Mouse (Mus musculus): ENCODE data around the gene Ptgdr2. TPM values are rescaled to one million over a fixed set of nuclear protein-coding genes. Genes with fewer than 3 reads are reported as not detected.

Ptgdr2 gene
- polyA plus RNA-seq, 1 experiment from 2014 or later, result 0.08 TPM

DNA sequence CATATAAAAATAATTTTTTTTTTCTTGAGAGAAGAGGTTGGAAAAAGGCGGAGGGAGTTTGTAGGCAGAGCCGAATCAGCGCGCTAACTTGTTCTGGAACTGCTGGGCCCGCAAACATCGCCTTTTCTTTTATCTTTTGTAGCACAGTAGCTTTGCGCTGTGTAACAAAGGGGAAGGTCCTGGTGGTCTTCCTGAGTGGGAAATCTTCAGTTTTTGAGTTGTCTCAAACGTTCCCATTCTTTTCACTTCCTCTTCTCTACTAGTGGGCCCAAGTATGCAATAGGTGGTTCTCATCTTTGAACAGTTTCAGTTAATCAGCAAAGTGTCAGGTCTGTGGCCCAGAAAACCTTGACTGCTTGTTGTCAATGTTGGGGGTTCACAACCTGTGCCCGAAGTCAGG is 12.6 kb downstream of the Ptgdr2 start:
- Histone ChIP-seq H3K4me2 (replicated peaks) (peak overlapping the region; percentile 51), H3K9me3 (replicated peaks) (no peaks in the 10 kb centered on the region), H3K27me3 (no peaks in the 10 kb centered on the region), H3K4me3 (replicated peaks) (peak overlapping the region; percentile 60), H3K4me1 (peaks cover 41% of the 10 kb centered on the region), H3K9ac (no peak overlapping the region), H3K36me3 (peaks cover 19% of the 10 kb centered on the region), H3K27ac (replicated peaks) (peak overlapping the region; percentile 77)
- no peak for ATAC-seq (ENCODE audit: insufficient number of reproducible peaks, low FRiP score, low TSS enrichment, low read depth)
- WGBS, result 35% methylated on average over 9 of the region's 9 CpGs

DNA sequence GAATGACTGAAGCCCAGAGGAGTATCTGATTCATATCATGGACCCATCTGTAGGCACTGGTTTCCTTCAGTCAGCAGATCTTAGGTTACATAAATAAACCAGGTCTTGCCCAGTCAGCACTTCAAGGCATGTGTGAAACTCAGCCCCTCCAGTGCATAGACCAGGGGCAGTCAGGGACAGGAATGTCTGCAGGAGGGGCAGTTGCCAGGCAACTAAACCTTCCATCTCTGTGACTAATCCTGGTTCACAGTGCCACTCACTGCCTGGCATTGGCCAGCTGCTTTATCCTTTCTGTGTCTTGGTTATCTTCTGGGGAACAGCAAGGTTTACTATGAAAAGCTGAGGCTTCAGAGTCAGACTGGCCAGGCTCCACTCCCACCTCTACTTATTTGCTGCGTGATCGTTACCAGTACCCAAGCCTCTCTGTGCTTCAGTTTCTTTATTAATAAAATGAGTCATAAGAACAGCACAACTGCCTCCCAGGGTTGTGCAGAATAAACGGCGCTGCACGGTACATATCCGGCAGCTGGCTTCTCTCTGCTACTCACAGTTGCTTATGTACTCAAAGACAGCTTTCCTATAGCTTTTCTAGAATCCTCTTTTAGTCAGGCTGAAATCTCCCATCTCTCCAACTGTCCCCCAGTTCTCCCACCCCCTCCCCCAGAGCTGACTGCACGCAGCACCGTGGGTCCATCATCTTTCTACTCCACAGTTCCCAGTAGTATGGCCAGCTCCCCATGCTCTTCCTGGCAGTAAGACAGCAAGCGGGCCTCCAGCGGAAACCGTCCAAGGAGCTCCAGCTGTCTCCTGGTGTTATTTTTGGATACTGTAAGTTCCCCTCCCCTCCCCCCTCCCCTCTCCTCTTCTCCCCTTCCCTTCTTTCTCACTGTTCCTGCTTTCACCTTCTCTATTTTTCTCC is 15.3 kb downstream of the Ptgdr2 start:
- no peaks in the 10 kb centered on the region for H3K36me3 ChIP-seq
- no peaks in the 10 kb centered on the region for H3K9me3 ChIP-seq (replicated peaks)
- H3K27me3 ChIP-seq, result no peaks in the 10 kb centered on the region
- peak; percentile 52; the same call in 1 of the 2 replicates for ATAC-seq (ENCODE audit: insufficient number of reproducible peaks, low FRiP score, low TSS enrichment, low read depth)
- no peak overlapping the region for H3K4me3 ChIP-seq (replicated peaks)
- no peak overlapping the region for H3K4me2 ChIP-seq (replicated peaks)
- WGBS, result 49% methylated on average over 11 of the region's 11 CpGs
- H3K27ac ChIP-seq (replicated peaks), result peak overlapping the region; percentile 77
- peaks cover 27% of the 10 kb centered on the region for H3K4me1 ChIP-seq
- no peak overlapping the region for H3K9ac ChIP-seq

DNA sequence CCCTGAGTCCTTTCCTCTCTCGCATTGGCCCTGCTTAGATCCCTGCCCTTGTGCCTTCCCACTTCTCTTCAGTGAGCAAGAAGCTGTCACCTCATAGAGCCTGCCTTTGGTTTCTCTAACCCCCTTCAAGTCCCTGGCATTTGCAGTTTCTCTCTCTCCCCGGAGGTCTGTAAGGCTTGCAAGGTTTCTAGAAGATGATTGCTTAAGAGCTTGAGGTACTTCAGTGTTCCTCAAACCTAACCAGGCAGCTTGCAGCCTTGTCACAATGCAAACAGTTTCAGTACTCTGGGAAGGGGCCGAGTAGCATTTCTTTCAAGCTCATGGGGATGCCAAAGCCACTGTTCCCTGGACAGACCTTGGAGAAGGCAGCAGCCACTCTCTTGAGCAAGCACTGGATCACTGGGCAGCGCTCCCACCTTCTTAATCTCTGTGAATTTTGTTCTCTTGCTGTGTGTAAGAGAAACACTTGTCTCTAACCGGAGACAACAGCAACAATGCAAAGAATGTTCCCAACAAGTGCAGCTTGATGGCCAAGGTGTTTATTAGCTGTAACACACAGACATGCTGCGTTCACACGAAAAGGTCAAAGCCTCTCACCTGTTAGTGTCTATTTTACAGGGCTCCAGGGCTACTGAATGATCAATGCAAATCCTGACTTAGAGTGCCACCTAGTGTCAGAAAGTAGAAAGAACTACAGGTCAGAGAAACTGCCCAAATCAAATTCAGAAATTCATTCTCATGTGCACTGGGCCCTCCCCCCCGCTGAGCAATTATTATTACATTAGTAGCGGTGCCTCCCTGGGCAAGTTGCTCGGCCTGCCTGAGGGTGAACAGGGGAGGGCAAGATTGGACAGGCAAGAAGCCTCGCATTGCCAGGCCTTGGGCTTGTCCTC is 22.4 kb downstream of the Ptgdr2 start:
- 27% methylated on average over 11 of the region's 11 CpGs for WGBS
- Histone ChIP-seq H3K27ac (replicated peaks) (no peak overlapping the region), H3K9ac (no peak overlapping the region), H3K4me3 (replicated peaks) (no peak overlapping the region), H3K9me3 (replicated peaks) (no peaks in the 10 kb centered on the region), H3K36me3 (no peaks in the 10 kb centered on the region), H3K27me3 (0 out of 2 replicates have a peak, but pooled peaks cover 3% of the 10 kb centered on the region), H3K4me2 (replicated peaks) (no peak overlapping the region), H3K4me1 (peaks cover 10% of the 10 kb centered on the region; the same call in 1 of the 2 replicates)
- ATAC-seq (ENCODE audit: insufficient number of reproducible peaks, low FRiP score, low TSS enrichment, low read depth), result peak; percentile 34; the same call in 1 of the 2 replicates

DNA sequence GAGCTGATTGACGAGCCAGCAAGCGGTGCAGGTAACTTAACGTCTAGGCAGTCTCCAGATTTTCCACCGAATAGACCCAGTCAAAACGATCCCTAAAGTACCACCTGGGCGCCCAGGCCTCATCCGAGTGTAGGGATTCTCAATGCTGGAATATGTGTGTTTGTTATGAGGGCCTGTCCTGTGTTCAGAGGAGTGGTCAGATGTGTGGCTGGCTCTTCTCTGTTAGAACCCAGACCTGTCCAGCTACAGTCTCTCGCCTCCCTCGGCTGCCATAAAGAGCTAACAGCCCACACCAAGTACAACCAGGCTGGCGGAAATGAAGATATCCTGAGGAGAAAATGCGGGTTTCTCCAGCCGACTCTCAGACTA is 23.0 kb downstream of the Ptgdr2 start:
- Histone ChIP-seq H3K9me3 (replicated peaks) (no peaks in the 10 kb centered on the region), H3K27me3 (0 out of 2 replicates have a peak, but pooled peaks cover 3% of the 10 kb centered on the region), H3K9ac (no peak overlapping the region), H3K4me1 (peaks cover 10% of the 10 kb centered on the region; the same call in 1 of the 2 replicates), H3K27ac (replicated peaks) (no peak overlapping the region), H3K4me3 (replicated peaks) (no peak overlapping the region), H3K4me2 (replicated peaks) (no peak overlapping the region), H3K36me3 (no peaks in the 10 kb centered on the region)
- WGBS, result 43% methylated on average over 12 of the region's 12 CpGs
- no peak for ATAC-seq (ENCODE audit: insufficient number of reproducible peaks, low FRiP score, low TSS enrichment, low read depth)

DNA sequence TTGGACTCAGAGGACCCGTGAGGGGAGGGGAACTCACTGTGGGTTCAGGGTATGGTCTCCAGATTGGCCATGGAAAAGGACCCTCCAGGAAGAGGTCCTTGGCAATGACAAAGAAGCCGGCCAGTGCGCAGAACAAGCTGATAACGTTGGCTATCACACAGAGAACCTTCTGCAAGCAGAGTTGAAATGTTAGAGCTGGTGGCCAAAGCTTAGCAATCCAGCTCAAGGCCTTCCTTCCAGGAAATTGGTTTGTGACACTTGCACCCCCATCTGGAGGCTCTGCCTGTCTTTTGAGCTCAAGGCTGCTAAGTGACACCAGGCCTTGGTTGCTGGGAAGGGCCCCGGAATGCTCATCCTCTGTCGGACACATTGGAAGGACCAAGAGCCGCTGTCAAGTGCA is 28.8 kb downstream of the Ptgdr2 start:
- Histone ChIP-seq H3K4me1 (no peaks in the 10 kb centered on the region), H3K9me3 (replicated peaks) (no peaks in the 10 kb centered on the region), H3K4me2 (replicated peaks) (no peak overlapping the region), H3K27me3 (no peaks in the 10 kb centered on the region), H3K36me3 (no peaks in the 10 kb centered on the region), H3K27ac (replicated peaks) (no peak overlapping the region), H3K4me3 (replicated peaks) (no peak overlapping the region), H3K9ac (no peak overlapping the region)
- ATAC-seq (ENCODE audit: insufficient number of reproducible peaks, low FRiP score, low TSS enrichment, low read depth), result no peak
- WGBS, result 87% methylated on average over 7 of the region's 7 CpGs

DNA sequence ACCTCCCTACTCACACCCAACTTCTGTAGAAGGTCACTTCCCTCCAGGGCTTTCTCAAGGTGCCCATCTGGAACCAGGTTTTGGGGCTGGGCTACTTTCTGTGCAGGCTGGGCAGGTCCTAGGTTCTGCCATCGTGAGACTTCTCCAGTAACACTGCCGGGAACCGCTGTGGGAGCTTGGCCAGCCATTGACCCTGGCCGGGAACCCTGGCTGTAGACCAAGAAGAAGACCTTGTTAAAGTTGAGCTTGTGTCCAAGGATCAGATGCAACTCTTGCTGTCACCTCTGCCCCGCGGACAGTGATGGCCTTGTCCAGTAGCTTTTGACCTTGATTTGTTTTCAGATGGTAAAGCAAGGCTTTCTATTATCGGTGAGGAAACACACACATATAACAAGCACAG is 31.6 kb downstream of the Ptgdr2 start:
- 94% methylated on average over 7 of the region's 7 CpGs for WGBS
- H3K27ac ChIP-seq (replicated peaks), result no peak overlapping the region
- no peak overlapping the region for H3K9ac ChIP-seq
- ATAC-seq (ENCODE audit: insufficient number of reproducible peaks, low FRiP score, low TSS enrichment, low read depth), result no peak
- no peaks in the 10 kb centered on the region for H3K4me1 ChIP-seq
- H3K27me3 ChIP-seq, result no peaks in the 10 kb centered on the region
- no peaks in the 10 kb centered on the region for H3K36me3 ChIP-seq
- no peaks in the 10 kb centered on the region for H3K9me3 ChIP-seq (replicated peaks)
- H3K4me2 ChIP-seq (replicated peaks), result no peak overlapping the region
- H3K4me3 ChIP-seq (replicated peaks), result no peak overlapping the region

DNA sequence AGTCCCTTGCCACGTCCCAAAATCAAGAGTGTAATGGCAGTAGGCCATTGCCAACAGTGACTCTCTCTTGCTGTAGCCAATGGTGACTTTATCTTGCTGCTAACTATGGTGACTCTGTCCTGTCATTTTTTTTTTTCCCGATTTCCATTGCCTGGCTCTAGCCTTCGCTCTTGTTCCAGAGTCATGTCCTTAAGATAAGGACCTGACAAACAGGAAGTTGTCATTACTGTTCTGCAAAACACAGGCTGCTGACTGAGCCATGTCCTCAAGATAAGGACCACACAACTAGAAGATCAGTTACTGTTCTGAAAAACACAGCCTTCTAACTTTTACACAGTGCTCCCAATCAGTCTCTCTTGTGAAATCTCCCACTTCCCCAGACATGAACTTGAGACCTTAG is 33.5 kb downstream of the Ptgdr2 start:
- WGBS, result 73% methylated on average over 3 of the region's 3 CpGs
- Histone ChIP-seq H3K9ac (no peak overlapping the region), H3K27ac (replicated peaks) (no peak overlapping the region), H3K4me1 (no peaks in the 10 kb centered on the region), H3K4me2 (replicated peaks) (no peak overlapping the region), H3K27me3 (no peaks in the 10 kb centered on the region), H3K9me3 (replicated peaks) (no peaks in the 10 kb centered on the region), H3K36me3 (no peaks in the 10 kb centered on the region), H3K4me3 (replicated peaks) (no peak overlapping the region)
- no peak for ATAC-seq (ENCODE audit: insufficient number of reproducible peaks, low FRiP score, low TSS enrichment, low read depth)

DNA sequence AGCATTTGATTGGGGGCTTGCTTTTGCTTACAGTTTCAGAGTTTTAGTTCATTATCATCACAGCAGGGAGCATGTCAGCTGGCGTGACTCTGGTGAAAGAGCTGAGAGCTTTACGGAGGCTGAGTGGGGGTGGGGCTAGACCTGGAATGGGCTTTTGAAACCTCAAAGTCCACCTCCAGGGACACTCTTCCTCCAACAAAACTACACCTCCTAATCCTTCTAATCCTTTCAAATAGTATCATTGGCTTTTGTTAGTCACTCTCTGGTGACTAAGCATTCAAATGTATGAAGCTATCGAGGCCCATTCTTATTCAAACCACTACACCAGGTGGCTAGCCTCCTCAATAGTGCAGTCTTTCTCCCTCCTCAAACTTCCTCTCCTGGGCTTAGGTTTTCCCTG is 35.7 kb downstream of the Ptgdr2 start:
- WGBS, result 55% methylated on average over 3 of the region's 3 CpGs
- no peak overlapping the region for H3K9ac ChIP-seq
- no peak for ATAC-seq (ENCODE audit: insufficient number of reproducible peaks, low FRiP score, low TSS enrichment, low read depth)
- no peak overlapping the region for H3K27ac ChIP-seq (replicated peaks)
- no peaks in the 10 kb centered on the region for H3K36me3 ChIP-seq
- no peaks in the 10 kb centered on the region for H3K9me3 ChIP-seq (replicated peaks)
- H3K27me3 ChIP-seq, result no peaks in the 10 kb centered on the region
- peaks cover under 1% of the 10 kb centered on the region; the same call in 1 of the 2 replicates for H3K4me1 ChIP-seq
- H3K4me3 ChIP-seq (replicated peaks), result no peak overlapping the region
- no peak overlapping the region for H3K4me2 ChIP-seq (replicated peaks)

DNA sequence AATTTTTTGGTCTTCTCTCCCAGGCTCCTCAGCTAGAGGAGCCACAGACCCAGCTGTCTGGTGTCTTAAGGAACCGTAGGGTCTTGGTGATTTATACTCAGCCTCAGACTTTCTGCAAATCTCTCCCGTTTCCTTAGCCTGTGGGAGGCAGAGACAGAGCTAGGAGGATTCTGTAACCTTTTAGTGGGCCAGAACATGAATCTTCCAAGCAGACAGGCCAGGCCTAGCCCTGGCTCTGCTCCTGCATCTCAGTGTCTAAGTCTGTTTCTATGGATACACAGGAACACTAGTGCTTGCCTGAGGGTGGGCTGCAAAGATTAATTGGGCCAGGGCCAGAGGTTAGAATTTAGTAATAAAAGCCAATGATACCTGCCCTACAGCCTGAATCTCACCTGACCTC is 36.2 kb downstream of the Ptgdr2 start:
- H3K4me1 ChIP-seq, result peaks cover 3% of the 10 kb centered on the region; the same call in 1 of the 2 replicates
- H3K9me3 ChIP-seq (replicated peaks), result no peaks in the 10 kb centered on the region
- H3K36me3 ChIP-seq, result no peaks in the 10 kb centered on the region
- WGBS, result 63% methylated on average over 2 of the region's 2 CpGs
- no peaks in the 10 kb centered on the region for H3K27me3 ChIP-seq
- H3K9ac ChIP-seq, result no peak overlapping the region
- no peak overlapping the region for H3K27ac ChIP-seq (replicated peaks)
- no peak overlapping the region for H3K4me3 ChIP-seq (replicated peaks)
- ATAC-seq (ENCODE audit: insufficient number of reproducible peaks, low FRiP score, low TSS enrichment, low read depth), result no peak
- H3K4me2 ChIP-seq (replicated peaks), result no peak overlapping the region

DNA sequence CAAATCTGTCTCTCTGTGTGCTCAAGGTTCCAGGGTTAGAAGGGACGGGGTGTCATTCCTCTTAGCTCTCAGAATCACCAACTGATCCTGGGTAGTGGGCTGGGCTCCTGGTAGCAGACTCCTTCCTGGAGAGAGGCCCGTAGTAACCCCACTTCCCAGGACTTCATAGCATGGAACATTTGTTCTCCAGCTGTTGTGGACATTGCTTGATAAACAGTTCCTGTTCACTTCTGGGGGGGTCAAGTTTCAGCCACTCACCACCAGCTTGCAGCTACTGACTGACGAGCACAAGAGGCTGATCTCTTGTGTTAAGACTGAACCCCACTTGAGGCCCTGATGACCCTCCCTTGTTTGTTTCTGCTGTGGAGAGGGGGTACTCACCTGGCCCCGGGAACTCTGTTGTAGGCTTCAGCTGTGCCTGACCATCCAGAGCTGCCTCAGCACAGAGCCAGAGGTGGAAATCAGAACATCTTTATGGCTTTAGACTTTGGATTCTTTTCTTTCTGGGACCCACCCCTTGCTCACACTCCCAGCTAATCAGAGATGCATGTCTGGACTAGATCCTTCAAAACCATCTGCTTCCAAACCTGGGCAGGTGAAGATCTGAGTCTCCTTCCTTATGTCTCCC is 37.4 kb downstream of the Ptgdr2 start, which contains the start of gene Ms4a10:
Gene Ms4a10, minus strand, starts transcription at position 433 of the 628 bp plus-strand sequence.
- no peaks in the 10 kb centered on the region for H3K27me3 ChIP-seq
- peaks cover 4% of the 10 kb centered on the region for H3K4me1 ChIP-seq
- H3K36me3 ChIP-seq, result no peaks in the 10 kb centered on the region
- H3K4me3 ChIP-seq (replicated peaks), result no peak within 1 kb of the TSS
- H3K4me2 ChIP-seq (replicated peaks), result no peak within 1 kb of the TSS
- no peak within 1 kb of the TSS for H3K9ac ChIP-seq
- WGBS, result 35% methylated on average over 4 of the region's 4 CpGs
- H3K27ac ChIP-seq (replicated peaks), result 0 out of 2 replicates have a peak within 1 kb of the TSS, but pooled peaks have one; percentile 17
- no peaks in the 10 kb centered on the region for H3K9me3 ChIP-seq (replicated peaks)
- ATAC-seq (ENCODE audit: insufficient number of reproducible peaks, low FRiP score, low TSS enrichment, low read depth), result peak; percentile 67

DNA sequence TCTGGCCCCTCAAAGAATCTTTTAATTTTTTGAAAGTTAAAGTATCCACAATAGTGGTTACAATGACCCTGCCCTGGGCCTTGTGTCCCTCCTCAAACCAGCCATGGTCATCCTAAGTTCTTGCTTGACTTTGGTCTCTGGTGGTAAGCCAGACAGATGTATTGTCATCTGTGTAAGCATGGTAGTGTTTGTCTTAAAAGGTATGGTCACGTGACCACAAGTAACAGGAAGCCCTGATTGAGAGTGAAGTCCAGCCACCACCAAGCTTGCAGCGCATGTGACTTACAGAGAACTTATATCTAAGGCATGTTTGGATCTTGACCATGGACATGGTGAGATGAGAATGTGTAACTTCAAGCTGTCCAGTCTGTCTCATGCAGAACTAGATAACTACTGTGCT is 38.2 kb downstream of the Ptgdr2 start:
- H3K27ac ChIP-seq (replicated peaks), result no peak overlapping the region
- H3K27me3 ChIP-seq, result no peaks in the 10 kb centered on the region
- WGBS, result 80% methylated on average over 2 of the region's 2 CpGs
- peaks cover 10% of the 10 kb centered on the region for H3K4me1 ChIP-seq
- H3K9ac ChIP-seq, result no peak overlapping the region
- H3K36me3 ChIP-seq, result no peaks in the 10 kb centered on the region
- H3K4me2 ChIP-seq (replicated peaks), result no peak overlapping the region
- no peak for ATAC-seq (ENCODE audit: insufficient number of reproducible peaks, low FRiP score, low TSS enrichment, low read depth)
- no peak overlapping the region for H3K4me3 ChIP-seq (replicated peaks)
- H3K9me3 ChIP-seq (replicated peaks), result no peaks in the 10 kb centered on the region
